Mouse (Mus musculus): ENCODE data around the gene Gm15737. TPM values are rescaled to one million over a fixed set of nuclear protein-coding genes. Genes with fewer than 3 reads are reported as not detected.

The Gm15737 gene
- not detected in 2 replicates for polyA plus RNA-seq (2016; fragmentation: Nextera tagmentation; extraction: Ambion mirVana)

DNA sequence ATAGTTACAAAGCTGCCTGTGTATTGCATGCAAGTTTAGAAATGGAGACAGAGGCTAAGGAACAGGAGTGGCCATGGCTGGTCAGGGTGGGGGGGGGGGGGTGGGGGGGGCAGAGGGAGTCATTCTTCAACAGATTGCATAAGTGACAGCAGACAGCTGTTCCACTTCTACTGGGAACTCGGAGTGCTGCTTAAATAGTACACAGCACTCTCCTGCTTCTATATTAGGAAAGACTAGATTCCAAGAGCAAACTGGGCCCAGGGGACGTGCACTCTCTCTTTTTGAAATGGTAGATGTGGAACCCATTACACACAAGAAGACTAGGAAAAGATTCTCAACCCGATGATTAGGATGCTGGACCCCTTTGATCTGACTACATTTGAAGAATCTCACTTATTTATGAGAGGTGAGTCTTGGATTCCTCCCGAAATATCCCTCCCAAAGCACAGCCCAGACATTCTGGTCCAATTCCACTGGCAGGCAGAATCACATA lies at the start of gene Gm15737:
Gene Gm15737, plus strand, starts transcription at position 269 of the 493 bp plus-strand sequence.
- Histone ChIP-seq H3K27me3 (no peaks in the 10 kb centered on the region), H3K4me2 (replicated peaks) (no peak within 1 kb of the TSS), H3K4me3 (no peak within 1 kb of the TSS), H3K36me3 (no peaks in the 10 kb centered on the region), H3K4me1 (no peaks in the 10 kb centered on the region), H3K9ac (replicated peaks) (no peak within 1 kb of the TSS), H3K9me3 (no peaks in the 10 kb centered on the region), H3K27ac (replicated peaks) (no peak within 1 kb of the TSS)
- WGBS, result 68% methylated on average over 4 of the region's 4 CpGs
- ATAC-seq (ENCODE audit: low FRiP score, low read depth), result no peak

DNA sequence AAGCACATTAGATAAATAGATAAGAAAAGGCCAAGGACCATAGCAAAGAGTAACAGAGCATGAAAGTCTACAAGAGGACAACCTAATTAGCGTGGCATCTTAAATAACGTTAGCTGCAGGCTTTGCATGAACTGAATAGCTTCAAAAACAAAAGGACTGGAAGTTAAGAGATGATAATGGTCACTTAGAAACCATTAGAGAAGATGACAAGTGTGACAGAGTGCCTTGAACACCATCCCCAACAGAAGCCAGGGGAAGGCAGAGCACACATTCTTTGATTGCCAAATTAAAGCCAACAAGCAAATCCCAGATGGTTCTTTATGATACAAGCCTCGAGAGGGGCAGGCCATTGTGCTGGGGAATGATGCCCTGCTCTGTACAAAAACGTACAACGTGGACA lies 47.6 kb upstream of the Gm15737 start:
- H3K4me2 ChIP-seq (replicated peaks), result no peak overlapping the region
- WGBS, result 24% methylated on average over 5 of the region's 5 CpGs
- H3K27ac ChIP-seq (replicated peaks), result no peak overlapping the region
- H3K9me3 ChIP-seq, result no peaks in the 10 kb centered on the region
- H3K36me3 ChIP-seq, result no peaks in the 10 kb centered on the region
- no peak overlapping the region for H3K4me3 ChIP-seq
- no peak overlapping the region for H3K9ac ChIP-seq (replicated peaks)
- peaks cover 15% of the 10 kb centered on the region for H3K27me3 ChIP-seq
- peaks cover 15% of the 10 kb centered on the region for H3K4me1 ChIP-seq
- no peak for ATAC-seq (ENCODE audit: low FRiP score, low read depth)

- Histone ChIP-seq H3K4me2 (replicated peaks) (no peak overlapping the region), H3K9me3 (no peaks in the 10 kb centered on the region), H3K4me1 (peaks cover 14% of the 10 kb centered on the region), H3K9ac (replicated peaks) (no peak overlapping the region), H3K27ac (replicated peaks) (no peak overlapping the region), H3K27me3 (peaks cover 15% of the 10 kb centered on the region), H3K4me3 (no peak overlapping the region), H3K36me3 (no peaks in the 10 kb centered on the region)
- 34% methylated on average over 6 of the region's 6 CpGs for WGBS
- no peak for ATAC-seq (ENCODE audit: low FRiP score, low read depth)
These were observed 47.2 kb upstream of the Gm15737 start for GRCm38 (mm10) chr6:92822006-92822405.

- H3K9ac ChIP-seq (replicated peaks), result no peak overlapping the region
- H3K4me1 ChIP-seq, result peaks cover 10% of the 10 kb centered on the region
- H3K4me2 ChIP-seq (replicated peaks), result no peak overlapping the region
- no peak for ATAC-seq (ENCODE audit: low FRiP score, low read depth)
- no peaks in the 10 kb centered on the region for H3K9me3 ChIP-seq
- no peaks in the 10 kb centered on the region for H3K36me3 ChIP-seq
- 47% methylated on average over 7 of the region's 7 CpGs for WGBS
- no peak overlapping the region for H3K27ac ChIP-seq (replicated peaks)
- H3K27me3 ChIP-seq, result peaks cover 12% of the 10 kb centered on the region
- H3K4me3 ChIP-seq, result no peak overlapping the region
These were observed 45.2 kb upstream of the Gm15737 start for GRCm38 (mm10) chr6:92823991-92824390.

- Histone ChIP-seq H3K27ac (replicated peaks) (no peak overlapping the region), H3K4me3 (no peak overlapping the region), H3K4me1 (peaks cover 7% of the 10 kb centered on the region), H3K36me3 (no peaks in the 10 kb centered on the region), H3K9ac (replicated peaks) (no peak overlapping the region), H3K9me3 (no peaks in the 10 kb centered on the region), H3K4me2 (replicated peaks) (no peak overlapping the region), H3K27me3 (0 out of 2 replicates have a peak, but pooled peaks cover 4% of the 10 kb centered on the region)
- no peak for ATAC-seq (ENCODE audit: low FRiP score, low read depth)
- 87% methylated on average over 5 of the region's 5 CpGs for WGBS
These were observed 42.6 kb upstream of the Gm15737 start for GRCm38 (mm10) chr6:92826561-92826960.

DNA sequence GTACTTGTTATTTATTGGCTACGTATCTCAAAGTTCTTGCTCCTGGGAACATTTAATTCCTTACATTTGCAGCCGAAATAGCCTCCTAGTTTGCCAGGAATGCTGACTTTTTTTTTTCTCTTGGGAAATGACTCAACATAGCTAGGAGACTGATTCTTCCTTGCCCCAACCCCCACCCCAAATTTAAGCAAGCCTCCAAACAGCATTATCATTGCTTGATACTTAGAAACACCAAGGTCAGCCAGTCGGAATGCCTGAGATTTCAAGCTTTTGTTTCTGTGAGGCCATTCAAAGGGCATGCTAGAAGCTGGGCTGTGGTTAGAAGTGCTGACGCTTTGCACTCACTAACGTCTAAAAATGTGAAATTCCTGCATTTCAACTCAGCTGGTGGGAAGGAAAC lies 41.8 kb upstream of the Gm15737 start:
- H3K4me2 ChIP-seq (replicated peaks), result no peak overlapping the region
- no peaks in the 10 kb centered on the region for H3K9me3 ChIP-seq
- H3K9ac ChIP-seq (replicated peaks), result no peak overlapping the region
- no peak for ATAC-seq (ENCODE audit: low FRiP score, low read depth)
- 0 out of 2 replicates have a peak, but pooled peaks cover 4% of the 10 kb centered on the region for H3K27me3 ChIP-seq
- H3K36me3 ChIP-seq, result no peaks in the 10 kb centered on the region
- no peak overlapping the region for H3K4me3 ChIP-seq
- no peak overlapping the region for H3K27ac ChIP-seq (replicated peaks)
- 54% methylated on average over 5 of the region's 5 CpGs for WGBS
- no peaks in the 10 kb centered on the region for H3K4me1 ChIP-seq

GRCm38 (mm10) chr6:92829148-92829547 lies 40.0 kb upstream of the Gm15737 start:
- no peak for ATAC-seq (ENCODE audit: low FRiP score, low read depth)
- H3K4me1 ChIP-seq, result no peaks in the 10 kb centered on the region
- no peaks in the 10 kb centered on the region for H3K36me3 ChIP-seq
- H3K27me3 ChIP-seq, result no peaks in the 10 kb centered on the region; the same call in 1 of the 2 replicates
- H3K9ac ChIP-seq (replicated peaks), result no peak overlapping the region
- no peak overlapping the region for H3K27ac ChIP-seq (replicated peaks)
- H3K4me2 ChIP-seq (replicated peaks), result no peak overlapping the region
- no peak overlapping the region for H3K4me3 ChIP-seq
- H3K9me3 ChIP-seq, result no peaks in the 10 kb centered on the region
- 85% methylated on average over 2 of the region's 2 CpGs for WGBS

GRCm38 (mm10) chr6:92831106-92831505 lies 38.1 kb upstream of the Gm15737 start:
- Histone ChIP-seq H3K27ac (replicated peaks) (no peak overlapping the region), H3K4me3 (no peak overlapping the region), H3K9me3 (no peaks in the 10 kb centered on the region), H3K36me3 (no peaks in the 10 kb centered on the region), H3K9ac (replicated peaks) (no peak overlapping the region), H3K4me2 (replicated peaks) (no peak overlapping the region), H3K4me1 (no peaks in the 10 kb centered on the region), H3K27me3 (no peaks in the 10 kb centered on the region; the same call in 1 of the 2 replicates)
- WGBS, result 85% methylated on average over 2 of the region's 2 CpGs
- ATAC-seq (ENCODE audit: low FRiP score, low read depth), result no peak

DNA sequence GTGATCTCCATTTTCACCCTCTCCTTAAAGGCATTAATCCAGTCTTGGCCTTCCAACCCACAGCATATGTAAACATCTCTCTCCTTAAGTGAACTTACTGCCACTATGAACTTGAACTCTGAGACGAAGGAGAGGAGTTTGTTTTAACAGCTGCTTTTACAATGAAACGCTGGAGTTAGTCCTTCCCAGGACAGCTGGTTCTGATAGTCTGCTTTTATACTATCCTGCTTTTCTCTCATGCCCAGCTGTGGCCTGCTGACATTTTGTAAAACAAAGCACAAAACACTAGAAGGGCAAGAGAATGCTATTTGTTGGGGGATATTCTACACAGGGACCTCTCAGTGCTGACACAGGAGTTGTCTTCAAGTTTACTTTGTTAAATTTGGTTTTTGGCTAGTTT lies 27.2 kb upstream of the Gm15737 start:
- WGBS, result 6% methylated on average over 2 of the region's 2 CpGs
- no peak for ATAC-seq (ENCODE audit: low FRiP score, low read depth)

DNA sequence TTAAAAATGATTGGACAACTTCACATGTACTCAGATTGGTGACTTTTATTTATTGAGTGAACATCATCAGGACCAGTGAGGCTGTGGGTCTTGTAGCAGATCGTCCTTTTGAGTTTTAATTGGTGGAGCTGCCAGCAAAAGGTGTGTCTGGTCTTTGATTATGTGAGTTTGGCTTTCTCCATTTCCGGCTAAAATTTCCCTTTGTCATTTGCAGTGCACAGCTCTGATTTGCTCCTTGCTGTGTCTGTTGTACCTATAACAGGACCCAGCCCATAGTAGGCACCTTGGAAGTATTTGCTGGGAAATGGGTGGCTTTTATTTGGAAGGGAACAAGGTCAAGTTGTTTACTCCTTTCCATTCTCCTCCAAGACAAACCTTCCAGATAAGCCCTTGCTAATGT lies 25.7 kb upstream of the Gm15737 start:
- H3K9me3 ChIP-seq, result no peaks in the 10 kb centered on the region
- H3K9ac ChIP-seq (replicated peaks), result no peak overlapping the region
- H3K4me2 ChIP-seq (replicated peaks), result no peak overlapping the region
- ATAC-seq (ENCODE audit: low FRiP score, low read depth), result no peak
- no peak overlapping the region for H3K4me3 ChIP-seq
- no peak overlapping the region for H3K27ac ChIP-seq (replicated peaks)
- H3K36me3 ChIP-seq, result no peaks in the 10 kb centered on the region
- no peaks in the 10 kb centered on the region for H3K27me3 ChIP-seq
- H3K4me1 ChIP-seq, result no peaks in the 10 kb centered on the region
- 81% methylated on average over 2 of the region's 2 CpGs for WGBS

More for the DNA sequence above, 27.2 kb upstream of the Gm15737 start:
- Histone ChIP-seq H3K27me3 (no peaks in the 10 kb centered on the region), H3K9me3 (no peaks in the 10 kb centered on the region), H3K4me2 (replicated peaks) (no peak overlapping the region), H3K9ac (replicated peaks) (no peak overlapping the region), H3K4me1 (no peaks in the 10 kb centered on the region), H3K4me3 (no peak overlapping the region), H3K27ac (replicated peaks) (no peak overlapping the region), H3K36me3 (no peaks in the 10 kb centered on the region)

DNA sequence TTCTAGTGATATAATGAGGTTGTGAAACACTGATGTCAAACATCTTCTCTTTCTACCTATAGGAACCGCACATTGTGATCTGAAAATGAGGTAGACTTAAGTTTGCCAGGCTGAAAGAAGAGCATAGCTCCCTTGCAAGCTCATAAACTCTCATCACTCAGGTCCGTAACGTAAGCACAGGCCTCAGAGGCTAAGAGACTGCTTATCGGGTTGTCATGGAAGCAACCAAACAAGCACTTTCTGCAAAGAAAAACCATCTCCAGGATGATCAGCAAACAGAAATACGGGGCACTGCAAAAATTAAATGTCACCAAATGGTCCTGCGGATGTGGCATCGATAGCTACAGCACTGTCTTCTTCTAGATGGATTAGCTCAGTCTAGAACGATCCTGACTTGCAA lies 23.3 kb upstream of the Gm15737 start:
- ATAC-seq (ENCODE audit: low FRiP score, low read depth), result no peak
- peaks cover 7% of the 10 kb centered on the region; the same call in 1 of the 2 replicates for H3K4me1 ChIP-seq
- no peaks in the 10 kb centered on the region for H3K36me3 ChIP-seq
- no peak overlapping the region for H3K4me2 ChIP-seq (replicated peaks)
- WGBS, result 90% methylated on average over 8 of the region's 8 CpGs
- no peaks in the 10 kb centered on the region for H3K27me3 ChIP-seq
- no peak overlapping the region for H3K27ac ChIP-seq (replicated peaks)
- no peak overlapping the region for H3K4me3 ChIP-seq
- H3K9ac ChIP-seq (replicated peaks), result no peak overlapping the region
- H3K9me3 ChIP-seq, result no peaks in the 10 kb centered on the region

DNA sequence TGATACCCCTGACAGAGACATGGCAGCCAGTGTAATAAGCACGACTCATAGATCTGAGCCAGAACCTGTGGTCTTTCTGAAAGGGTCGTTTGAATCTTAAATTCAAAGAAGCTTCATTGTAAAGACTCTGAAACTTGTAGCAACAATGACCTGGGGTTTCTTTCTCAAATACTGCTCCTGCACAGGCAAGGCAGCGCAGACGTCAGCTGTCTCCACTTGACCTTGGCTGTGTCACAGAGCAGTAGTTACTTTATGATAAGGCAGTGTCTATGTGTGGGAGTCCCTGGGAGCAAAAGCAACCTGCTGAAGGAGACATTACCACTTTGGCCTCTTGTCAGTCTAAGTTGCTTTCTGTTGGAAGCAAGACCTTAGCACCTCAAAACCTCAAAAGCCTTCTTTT lies 22.5 kb upstream of the Gm15737 start:
- no peak for ATAC-seq (ENCODE audit: low FRiP score, low read depth)
- no peaks in the 10 kb centered on the region for H3K36me3 ChIP-seq
- WGBS, result 53% methylated on average over 4 of the region's 4 CpGs

DNA sequence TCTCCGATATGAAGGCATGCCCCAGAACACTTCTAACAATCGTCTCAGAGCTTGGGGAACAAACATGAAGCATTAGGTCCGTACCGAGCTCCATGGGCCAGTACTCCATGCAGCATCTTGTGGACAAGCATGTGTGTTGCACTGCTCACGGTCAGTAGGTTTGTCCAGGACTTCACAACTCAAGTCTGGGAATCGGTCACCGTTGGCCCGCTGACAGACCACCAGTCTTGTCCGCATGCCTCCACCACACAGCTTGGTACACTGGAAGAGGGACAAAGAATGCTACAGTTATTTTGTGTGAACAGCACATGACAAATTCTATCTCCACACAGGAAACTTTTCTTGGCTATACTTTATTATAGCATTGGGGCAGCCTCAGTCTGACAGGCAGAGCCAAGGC lies 19.9 kb upstream of the Gm15737 start:
- 96% methylated on average over 9 of the region's 9 CpGs for WGBS
- H3K27me3 ChIP-seq, result no peaks in the 10 kb centered on the region

More for the DNA sequence above, 22.5 kb upstream of the Gm15737 start:
- H3K27me3 ChIP-seq, result no peaks in the 10 kb centered on the region
- no peak overlapping the region for H3K27ac ChIP-seq (replicated peaks)
- peaks cover 7% of the 10 kb centered on the region; the same call in 1 of the 2 replicates for H3K4me1 ChIP-seq
- H3K9me3 ChIP-seq, result no peaks in the 10 kb centered on the region
- no peak overlapping the region for H3K4me2 ChIP-seq (replicated peaks)
- no peak overlapping the region for H3K9ac ChIP-seq (replicated peaks)
- no peak overlapping the region for H3K4me3 ChIP-seq

More for the DNA sequence above, 19.9 kb upstream of the Gm15737 start:
- Histone ChIP-seq H3K9me3 (no peaks in the 10 kb centered on the region), H3K4me2 (replicated peaks) (no peak overlapping the region), H3K9ac (replicated peaks) (no peak overlapping the region), H3K27ac (replicated peaks) (no peak overlapping the region), H3K4me3 (no peak overlapping the region), H3K36me3 (no peaks in the 10 kb centered on the region), H3K4me1 (peaks cover 7% of the 10 kb centered on the region; the same call in 1 of the 2 replicates)
- ATAC-seq (ENCODE audit: low FRiP score, low read depth), result no peak

All from midbrain, embryonic 12.5 days (tissue).